Mouse (Mus musculus): ENCODE measurements at regions not wholly inside any gene's neighbourhood (a gene's known extent, or its start where the extent isn't known, plus 50 kb on each side); places are given as distances from the start of the nearest gene placed in this dataset.
"Not testable (repeated sequence)": the region's sequence is repeated elsewhere in the genome, so short reads cannot be mapped to it uniquely, and the experiment has no call there.

DNA sequence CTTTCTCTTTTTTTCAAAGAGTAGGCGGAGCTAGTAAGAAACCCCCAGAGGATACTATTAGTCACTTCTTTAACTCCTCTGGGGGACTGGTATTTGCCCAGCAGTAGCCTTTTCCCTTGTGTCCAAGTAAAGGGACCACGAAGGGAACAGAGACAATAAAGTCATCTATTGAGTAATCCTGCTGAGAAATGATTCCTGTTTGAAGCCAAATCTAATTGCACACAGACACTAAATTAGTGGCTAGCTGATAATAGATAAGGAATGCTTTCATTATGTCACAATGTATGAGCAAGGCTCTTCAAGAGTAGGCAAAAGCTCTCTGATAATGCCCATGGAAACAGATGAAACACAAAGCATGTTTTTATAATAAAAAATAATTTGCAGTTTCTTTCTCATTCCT, 201.9 kb upstream of the Gm21897 start:
- ATAC-seq (replicated peaks; ENCODE audit: insufficient number of reproducible peaks, low FRiP score, low TSS enrichment) = no peak
- no peaks in the 10 kb centered on the region for H3K9me3 ChIP-seq (replicated peaks; ENCODE audit: control insufficient read depth, low read length)
- peaks cover 7% of the 10 kb centered on the region for H3K4me1 ChIP-seq (ENCODE audit: control insufficient read depth, insufficient read depth, low read length)
- H3K27me3 ChIP-seq (ENCODE audit: control insufficient read depth, insufficient read depth, low read length) = no peaks in the 10 kb centered on the region
- H3K4me2 ChIP-seq = no peak overlapping the region
- H3K27ac ChIP-seq (ENCODE audit: low read depth, low read length) = no peak overlapping the region
- no peak overlapping the region for H3K9ac ChIP-seq (ENCODE audit: low read depth, low read length)
- 37% methylated on average over 2 of the region's 2 CpGs for WGBS (ENCODE audit: insufficient replicate concordance)
- H3K4me3 ChIP-seq (ENCODE audit: low read depth, low read length) = no peak overlapping the region
- H3K36me3 ChIP-seq (ENCODE audit: control insufficient read depth, insufficient read depth, low read length) = no peaks in the 10 kb centered on the region

DNA sequence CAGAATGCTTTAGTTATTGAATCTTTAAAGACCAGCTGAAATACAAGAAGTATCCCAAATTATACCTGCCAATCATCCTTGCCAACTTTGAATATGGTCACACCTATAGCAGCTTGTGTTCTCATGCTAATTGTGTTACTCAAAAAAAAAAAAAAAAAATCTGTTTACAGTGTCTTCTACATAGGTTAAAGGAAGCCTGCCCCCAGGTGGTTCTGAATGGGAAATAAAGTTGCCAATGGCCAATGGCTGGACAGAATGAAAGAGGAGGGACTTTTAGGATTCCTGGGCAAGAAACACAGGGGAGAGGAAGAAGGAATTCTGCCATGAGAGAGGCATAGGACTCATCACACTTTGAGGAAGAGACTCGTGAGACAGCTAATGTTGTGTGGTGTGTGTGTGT, 197.5 kb upstream of the Gm21897 start:
- Histone ChIP-seq H3K4me1 (ENCODE audit: control insufficient read depth, insufficient read depth, low read length) (peaks cover under 1% of the 10 kb centered on the region; the same call in 1 of the 2 replicates), H3K36me3 (ENCODE audit: control insufficient read depth, insufficient read depth, low read length) (no peaks in the 10 kb centered on the region), H3K4me3 (ENCODE audit: low read depth, low read length) (no peak overlapping the region), H3K9me3 (replicated peaks; ENCODE audit: control insufficient read depth, low read length) (no peaks in the 10 kb centered on the region), H3K9ac (ENCODE audit: low read depth, low read length) (no peak overlapping the region), H3K4me2 (no peak overlapping the region), H3K27ac (ENCODE audit: low read depth, low read length) (no peak overlapping the region), H3K27me3 (ENCODE audit: control insufficient read depth, insufficient read depth, low read length) (no peaks in the 10 kb centered on the region)
- WGBS (ENCODE audit: insufficient replicate concordance) = 71% methylated on average over 1 of the region's 1 CpGs
- ATAC-seq (replicated peaks; ENCODE audit: insufficient number of reproducible peaks, low FRiP score, low TSS enrichment) = no peak

DNA sequence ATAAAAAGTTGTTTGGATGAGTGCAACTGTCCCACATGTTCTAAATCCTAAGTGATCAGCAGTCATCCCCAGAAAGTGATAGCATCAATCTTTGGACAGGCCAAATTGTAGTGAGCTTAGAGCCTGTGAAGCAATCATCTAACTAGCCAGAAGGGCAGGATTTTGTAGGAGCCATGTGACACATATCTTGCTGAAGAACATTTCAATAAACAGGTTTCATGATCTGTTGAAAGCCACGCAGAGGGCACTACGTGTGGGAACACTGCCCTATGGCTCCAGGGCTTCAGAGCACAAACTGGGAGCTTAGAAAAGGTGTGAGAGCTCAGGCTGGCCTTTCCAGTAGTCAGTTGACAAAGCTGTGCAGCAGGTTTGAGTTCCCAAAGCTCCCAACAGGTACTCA, 188.3 kb upstream of the Gm21897 start:
- ATAC-seq (replicated peaks; ENCODE audit: insufficient number of reproducible peaks, low FRiP score, low TSS enrichment) = no peak
- 66% methylated on average over 2 of the region's 2 CpGs for WGBS (ENCODE audit: insufficient replicate concordance)
- no peaks in the 10 kb centered on the region for H3K9me3 ChIP-seq (replicated peaks; ENCODE audit: control insufficient read depth, low read length)
- no peaks in the 10 kb centered on the region for H3K4me1 ChIP-seq (ENCODE audit: control insufficient read depth, insufficient read depth, low read length)
- H3K36me3 ChIP-seq (ENCODE audit: control insufficient read depth, insufficient read depth, low read length) = no peaks in the 10 kb centered on the region
- H3K9ac ChIP-seq (ENCODE audit: low read depth, low read length) = no peak overlapping the region
- no peak overlapping the region for H3K4me2 ChIP-seq
- H3K27ac ChIP-seq (ENCODE audit: low read depth, low read length) = no peak overlapping the region
- H3K27me3 ChIP-seq (ENCODE audit: control insufficient read depth, insufficient read depth, low read length) = no peaks in the 10 kb centered on the region
- H3K4me3 ChIP-seq (ENCODE audit: low read depth, low read length) = no peak overlapping the region

DNA sequence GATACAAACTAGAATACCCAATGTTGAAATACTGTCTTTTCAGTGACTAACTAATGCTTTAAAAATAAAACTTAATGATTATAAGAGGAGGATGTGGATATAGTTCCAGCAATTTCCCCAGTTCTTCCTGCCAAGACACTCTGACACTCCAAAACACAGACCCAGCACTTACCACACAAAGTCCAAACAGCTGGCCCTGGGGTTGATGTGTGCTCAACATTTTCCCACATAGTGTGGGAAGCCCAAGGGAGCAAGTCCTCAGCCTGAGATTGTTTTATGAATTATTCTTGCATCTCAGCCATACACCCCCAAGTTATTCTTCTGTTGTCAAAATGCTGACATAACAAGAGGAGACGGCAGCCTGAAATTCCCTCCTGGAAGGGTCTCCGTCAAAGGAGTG, 187.5 kb upstream of the Gm21897 start:
- Histone ChIP-seq H3K36me3 (ENCODE audit: control insufficient read depth, insufficient read depth, low read length) (no peaks in the 10 kb centered on the region), H3K9me3 (replicated peaks; ENCODE audit: control insufficient read depth, low read length) (no peaks in the 10 kb centered on the region), H3K4me2 (no peak overlapping the region), H3K27me3 (ENCODE audit: control insufficient read depth, insufficient read depth, low read length) (no peaks in the 10 kb centered on the region), H3K27ac (ENCODE audit: low read depth, low read length) (no peak overlapping the region), H3K4me3 (ENCODE audit: low read depth, low read length) (no peak overlapping the region), H3K9ac (ENCODE audit: low read depth, low read length) (no peak overlapping the region), H3K4me1 (ENCODE audit: control insufficient read depth, insufficient read depth, low read length) (no peaks in the 10 kb centered on the region)
- ATAC-seq (replicated peaks; ENCODE audit: insufficient number of reproducible peaks, low FRiP score, low TSS enrichment) = no peak
- 89% methylated on average over 2 of the region's 2 CpGs for WGBS (ENCODE audit: insufficient replicate concordance)

DNA sequence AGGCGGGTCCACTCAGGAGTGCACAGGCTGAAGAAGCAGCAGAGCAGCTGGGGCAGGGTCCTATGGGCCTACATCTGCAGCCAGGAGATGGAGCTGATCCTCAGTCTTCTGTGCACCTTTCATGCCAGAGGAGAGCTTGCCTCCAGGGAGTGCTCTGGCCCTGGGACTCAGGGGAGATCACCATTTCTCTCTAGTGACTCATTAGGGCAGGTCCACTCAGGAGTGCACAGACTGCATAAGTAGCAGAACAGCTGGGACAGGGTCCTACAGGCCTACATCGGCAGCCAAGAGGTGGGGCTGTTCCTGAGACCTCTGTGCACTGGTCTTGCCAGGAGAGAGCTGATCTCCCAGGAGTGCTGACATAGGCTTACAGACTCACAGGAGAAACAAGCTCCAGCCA, 159.4 kb upstream of the Gm21897 start:
- H3K4me2 ChIP-seq = no peak overlapping the region
- no peaks in the 10 kb centered on the region for H3K9me3 ChIP-seq (replicated peaks; ENCODE audit: control insufficient read depth, low read length)
- H3K27me3 ChIP-seq (ENCODE audit: control insufficient read depth, insufficient read depth, low read length) = no peaks in the 10 kb centered on the region
- no peaks in the 10 kb centered on the region for H3K4me1 ChIP-seq (ENCODE audit: control insufficient read depth, insufficient read depth, low read length)
- H3K9ac ChIP-seq (ENCODE audit: low read depth, low read length) = no peak overlapping the region
- H3K36me3 ChIP-seq (ENCODE audit: control insufficient read depth, insufficient read depth, low read length) = no peaks in the 10 kb centered on the region
- no peak for ATAC-seq (replicated peaks; ENCODE audit: insufficient number of reproducible peaks, low FRiP score, low TSS enrichment)
- WGBS (ENCODE audit: insufficient replicate concordance) = 71% methylated on average over 2 of the region's 2 CpGs
- H3K27ac ChIP-seq (ENCODE audit: low read depth, low read length) = no peak overlapping the region
- no peak overlapping the region for H3K4me3 ChIP-seq (ENCODE audit: low read depth, low read length)

DNA sequence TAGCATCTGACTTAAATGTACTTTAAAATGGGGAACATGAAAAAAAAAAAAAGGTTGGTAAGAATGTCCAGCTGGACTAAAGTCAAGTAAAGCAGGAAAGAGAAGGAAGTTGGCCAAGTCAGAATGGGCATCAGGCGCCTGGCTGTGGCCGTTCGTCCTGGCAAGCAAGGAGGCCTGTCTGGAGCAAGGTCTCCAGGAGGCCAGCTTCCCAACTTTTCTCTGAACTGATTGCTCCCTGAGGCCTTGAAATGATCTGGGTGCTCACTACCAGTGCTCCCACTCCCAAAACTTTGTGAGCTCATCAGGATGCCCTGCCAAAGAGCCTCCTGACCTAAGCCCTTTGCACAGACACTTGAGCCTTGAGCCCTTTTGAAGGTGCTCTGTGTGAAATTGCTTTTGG, 141.7 kb upstream of the Gm21897 start:
- Histone ChIP-seq H3K9me3 (replicated peaks; ENCODE audit: control insufficient read depth, low read length) (peaks cover 3% of the 10 kb centered on the region; the same call in 1 of the 2 replicates), H3K9ac (ENCODE audit: low read depth, low read length) (no peak overlapping the region), H3K4me3 (ENCODE audit: low read depth, low read length) (no peak overlapping the region), H3K36me3 (ENCODE audit: control insufficient read depth, insufficient read depth, low read length) (no peaks in the 10 kb centered on the region), H3K4me2 (no peak overlapping the region), H3K4me1 (ENCODE audit: control insufficient read depth, insufficient read depth, low read length) (no peaks in the 10 kb centered on the region), H3K27me3 (ENCODE audit: control insufficient read depth, insufficient read depth, low read length) (no peaks in the 10 kb centered on the region), H3K27ac (ENCODE audit: low read depth, low read length) (no peak overlapping the region)
- ATAC-seq (replicated peaks; ENCODE audit: insufficient number of reproducible peaks, low FRiP score, low TSS enrichment) = no peak
- WGBS (ENCODE audit: insufficient replicate concordance) = 80% methylated on average over 3 of the region's 3 CpGs

DNA sequence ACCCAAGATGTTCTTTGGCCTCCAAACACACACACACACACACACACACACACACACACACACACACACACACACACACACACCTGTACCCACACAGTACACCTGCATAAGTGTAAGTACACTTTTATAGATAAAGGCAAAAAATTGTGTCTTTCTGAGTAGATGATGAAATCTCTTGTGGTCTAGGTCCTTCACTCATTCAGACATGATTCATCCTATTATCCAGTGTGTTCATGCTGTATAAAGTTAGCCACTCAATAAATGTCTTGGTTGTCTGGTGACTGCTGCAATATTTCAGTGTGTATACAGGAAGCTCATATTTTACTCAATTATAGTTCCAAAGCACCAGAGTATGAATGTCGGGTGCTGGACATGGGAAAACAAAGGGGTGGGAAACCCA, 131.5 kb upstream of the Gm21897 start:
- no peak overlapping the region for H3K9ac ChIP-seq (ENCODE audit: low read depth, low read length)
- H3K27ac ChIP-seq (ENCODE audit: low read depth, low read length) = no peak overlapping the region
- no peak for ATAC-seq (replicated peaks; ENCODE audit: insufficient number of reproducible peaks, low FRiP score, low TSS enrichment)
- 83% methylated on average over 1 of the region's 1 CpGs for WGBS (ENCODE audit: insufficient replicate concordance)
- H3K4me2 ChIP-seq = no peak overlapping the region
- no peak overlapping the region for H3K4me3 ChIP-seq (ENCODE audit: low read depth, low read length)
- H3K9me3 ChIP-seq (replicated peaks; ENCODE audit: control insufficient read depth, low read length) = no peaks in the 10 kb centered on the region
- no peaks in the 10 kb centered on the region for H3K36me3 ChIP-seq (ENCODE audit: control insufficient read depth, insufficient read depth, low read length)
- H3K4me1 ChIP-seq (ENCODE audit: control insufficient read depth, insufficient read depth, low read length) = no peaks in the 10 kb centered on the region
- H3K27me3 ChIP-seq (ENCODE audit: control insufficient read depth, insufficient read depth, low read length) = no peaks in the 10 kb centered on the region

DNA sequence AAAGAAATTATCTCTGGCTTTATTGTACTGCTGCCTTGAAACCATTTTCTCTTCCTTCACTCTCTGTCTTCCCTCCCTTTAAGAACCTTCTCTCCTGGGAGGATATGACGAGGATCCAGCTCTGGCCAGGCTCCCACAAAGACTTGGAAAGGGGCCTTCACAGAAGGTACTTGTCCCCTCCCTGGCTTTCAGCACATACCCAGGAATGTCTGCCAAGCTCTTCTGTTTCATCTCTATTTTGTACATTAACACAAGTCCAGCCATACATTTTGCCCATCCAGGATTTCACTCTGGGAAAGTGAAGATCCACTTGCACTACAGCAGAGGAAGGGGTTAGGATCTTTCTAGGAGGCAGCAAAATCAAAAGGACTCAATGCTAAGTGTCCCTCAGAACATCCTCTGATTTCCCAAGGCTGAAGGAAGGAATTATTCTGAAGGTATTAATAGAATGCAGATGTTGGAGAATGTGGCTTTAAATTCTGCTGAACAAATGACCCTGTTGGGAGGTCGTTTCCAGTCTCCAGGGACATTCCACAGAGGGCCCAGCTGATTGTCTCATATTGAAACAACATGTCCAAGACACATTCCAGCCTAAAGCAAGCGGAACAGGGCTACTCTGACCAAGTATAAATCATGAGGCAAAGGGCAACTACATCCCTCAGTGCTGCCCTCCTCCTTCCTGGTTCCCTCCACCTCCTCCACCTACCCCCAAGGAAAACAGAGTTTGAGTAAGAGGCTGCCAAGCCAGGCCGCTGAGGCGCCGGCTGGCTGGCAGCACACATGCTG, 122.1 kb upstream of the Gm21897 start:
- WGBS (ENCODE audit: insufficient replicate concordance) = 45% methylated on average over 6 of the region's 6 CpGs
- Histone ChIP-seq H3K4me1 (ENCODE audit: control insufficient read depth, insufficient read depth, low read length) (peaks cover 4% of the 10 kb centered on the region; the same call in 1 of the 2 replicates), H3K9ac (ENCODE audit: low read depth, low read length) (no peak overlapping the region), H3K27ac (ENCODE audit: low read depth, low read length) (no peak overlapping the region), H3K27me3 (ENCODE audit: control insufficient read depth, insufficient read depth, low read length) (no peaks in the 10 kb centered on the region), H3K4me2 (no peak overlapping the region), H3K4me3 (ENCODE audit: low read depth, low read length) (no peak overlapping the region), H3K36me3 (ENCODE audit: control insufficient read depth, insufficient read depth, low read length) (no peaks in the 10 kb centered on the region), H3K9me3 (replicated peaks; ENCODE audit: control insufficient read depth, low read length) (no peaks in the 10 kb centered on the region)
- no peak; the same call in 1 of the 2 replicates for ATAC-seq (replicated peaks; ENCODE audit: insufficient number of reproducible peaks, low FRiP score, low TSS enrichment)

DNA sequence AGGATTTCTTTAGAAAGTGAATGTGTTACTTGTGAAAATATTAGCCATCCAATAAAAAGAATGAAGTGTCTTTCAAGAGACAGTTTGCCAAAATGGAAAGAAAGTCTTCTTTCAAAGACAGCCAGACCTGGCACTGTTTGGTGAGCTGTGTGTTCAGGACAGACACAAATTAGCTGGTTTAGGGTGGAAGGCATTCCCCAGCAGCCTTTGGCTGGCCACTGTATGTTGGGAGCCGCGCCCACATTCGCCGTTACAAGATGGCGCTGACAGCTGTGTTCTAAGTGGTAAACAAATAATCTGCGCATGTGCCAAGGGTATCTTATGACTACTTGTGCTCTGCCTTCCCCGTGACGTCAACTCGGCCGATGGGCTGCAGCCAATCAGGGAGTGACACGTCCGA, 121.3 kb upstream of the Gm21897 start:
- not testable (repeated sequence) for H3K9me3 ChIP-seq (replicated peaks; ENCODE audit: control insufficient read depth, low read length); H3K27me3 ChIP-seq (ENCODE audit: control insufficient read depth, insufficient read depth, low read length); H3K9ac ChIP-seq (ENCODE audit: low read depth, low read length); H3K27ac ChIP-seq (ENCODE audit: low read depth, low read length); H3K4me1 ChIP-seq (ENCODE audit: control insufficient read depth, insufficient read depth, low read length); H3K4me2 ChIP-seq; H3K4me3 ChIP-seq (ENCODE audit: low read depth, low read length); ATAC-seq (replicated peaks; ENCODE audit: insufficient number of reproducible peaks, low FRiP score, low TSS enrichment); H3K36me3 ChIP-seq (ENCODE audit: control insufficient read depth, insufficient read depth, low read length)
- WGBS (ENCODE audit: insufficient replicate concordance) = 93% methylated on average over 5 of the region's 12 CpGs

Measured in heart, embryonic 11.5 days (tissue).